Mouse (Mus musculus): Measurements from ENCODE around the gene Eva1c.

Eva1c gene

DNA sequence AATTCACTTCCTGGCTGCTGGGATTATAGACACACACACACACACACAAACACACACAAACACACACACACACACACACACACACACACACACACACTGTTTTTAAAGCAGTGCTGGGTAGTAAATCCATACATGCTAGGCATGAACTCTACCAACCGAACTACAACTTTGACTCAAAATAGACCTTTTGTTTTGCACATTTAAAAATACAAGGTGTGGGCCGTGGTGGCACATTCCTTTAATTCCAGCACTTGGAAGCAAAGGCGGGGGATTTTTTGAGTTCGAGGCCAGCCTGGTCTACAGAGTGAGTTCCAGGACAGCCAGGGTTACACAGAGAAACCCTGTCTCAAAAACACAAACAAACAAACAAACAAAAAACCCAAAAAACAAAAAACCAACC, 2.5 kb upstream of the Eva1c start:
- DNase-seq (ENCODE audit: low read depth, low spot score): peak; percentile 64

GRCm38 (mm10) chr16:90826041-90826440, 478 bp upstream of the Eva1c start:
- DNase-seq (ENCODE audit: low read depth, low spot score): no peak

GRCm38 (mm10) chr16:90827498-90827897, 979 bp downstream of the Eva1c start:
- DNase-seq (ENCODE audit: low read depth, low spot score): no peak

DNA sequence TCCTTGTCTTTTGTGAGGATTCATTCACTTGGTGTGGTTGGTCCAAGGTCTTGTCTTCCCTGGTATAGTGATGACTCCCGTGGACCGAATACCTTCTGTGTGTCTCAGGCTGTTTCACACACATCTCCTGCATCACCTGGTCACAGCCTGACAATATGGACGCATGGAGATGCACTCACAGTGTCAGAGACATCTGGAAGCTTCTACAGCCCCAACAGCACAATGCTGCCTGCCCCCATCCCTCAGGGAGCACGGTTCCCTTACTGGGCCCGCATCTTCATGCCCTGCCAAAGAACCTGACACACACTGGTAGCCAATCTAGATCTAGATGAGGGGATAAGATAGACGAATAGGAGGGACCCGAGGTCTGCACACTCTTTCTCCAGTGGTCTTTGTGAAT, 2.6 kb downstream of the Eva1c start:
- DNase-seq (ENCODE audit: low read depth, low spot score): no peak

DNA sequence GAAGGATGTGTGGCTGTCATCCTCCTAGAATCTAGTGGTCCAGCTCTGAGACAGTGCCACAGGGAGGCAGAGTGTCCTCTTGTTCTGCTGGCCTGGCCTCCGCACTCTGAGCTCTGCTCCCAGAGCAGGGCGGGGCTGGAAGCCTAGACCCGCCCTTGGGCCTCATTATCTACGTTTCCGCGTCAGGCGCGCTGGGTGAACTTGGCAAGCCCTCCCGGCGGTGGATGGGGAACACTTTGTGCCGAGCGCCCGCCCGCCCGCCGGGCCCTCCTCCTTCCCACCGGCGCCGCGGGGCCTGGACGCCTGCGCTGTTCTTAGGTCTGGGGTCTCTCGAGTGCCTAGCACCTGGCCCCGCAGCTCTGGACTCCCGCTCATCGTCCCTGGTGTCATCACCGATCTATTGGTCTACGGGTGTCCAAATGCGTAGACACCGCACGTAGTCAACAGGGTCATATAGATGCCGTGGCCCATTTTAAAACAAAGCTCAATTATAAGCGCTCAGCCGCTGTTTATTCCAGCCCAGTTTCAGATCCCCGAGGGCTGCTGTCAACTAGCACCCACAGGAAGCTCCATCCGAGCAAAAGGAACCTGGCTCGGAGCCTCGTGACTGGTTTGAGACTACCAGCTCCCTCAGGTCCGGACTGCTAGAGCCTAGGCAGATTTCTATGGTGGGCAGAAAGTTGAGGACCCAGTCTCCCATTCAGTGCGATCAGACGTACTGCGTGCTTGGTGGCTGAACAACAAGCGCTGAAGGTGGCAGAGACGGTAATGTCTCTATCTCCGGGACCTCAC, 3.6 kb downstream of the Eva1c start:
- peak; percentile 79 for DNase-seq (ENCODE audit: low read depth, low spot score)

DNA sequence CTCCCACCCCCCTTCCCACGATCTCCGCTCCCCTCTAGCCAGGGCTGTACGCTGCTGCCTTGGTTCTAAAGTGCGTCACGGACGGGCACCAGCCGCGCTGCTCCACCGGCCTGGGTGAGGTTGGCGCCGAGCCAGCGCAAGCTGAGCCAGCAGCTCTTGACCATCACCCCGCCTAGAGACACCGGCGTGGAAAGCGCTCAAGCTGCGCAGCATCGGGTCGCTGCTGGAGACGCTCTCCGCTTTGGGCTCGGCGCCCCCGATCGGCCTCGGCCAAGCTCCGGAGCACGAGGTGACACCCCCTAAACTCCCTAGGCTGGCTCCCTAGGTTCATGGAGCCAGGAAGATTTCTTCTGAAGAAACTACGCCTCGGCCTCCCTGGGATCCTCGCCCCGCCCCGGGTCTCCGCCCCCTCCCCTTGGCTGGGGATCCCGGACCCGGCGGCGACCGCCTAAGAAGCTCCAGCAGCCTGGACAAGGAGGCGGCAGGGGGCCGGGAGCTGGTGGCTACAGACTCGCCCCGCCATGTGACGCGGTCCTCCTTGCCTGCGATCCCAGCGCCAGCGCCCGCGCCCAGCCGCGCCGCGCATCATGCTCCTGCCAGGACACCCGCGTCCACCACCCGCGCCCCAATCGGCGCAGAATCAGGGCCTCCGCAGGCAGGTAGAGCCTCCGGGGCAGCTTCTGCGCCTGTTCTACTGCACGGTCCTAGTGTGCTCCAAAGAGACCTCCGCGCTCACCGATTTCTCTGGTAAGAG, 4.3 kb downstream of the Eva1c start:
- peak; percentile 90 for DNase-seq (ENCODE audit: low read depth, low spot score)

DNA sequence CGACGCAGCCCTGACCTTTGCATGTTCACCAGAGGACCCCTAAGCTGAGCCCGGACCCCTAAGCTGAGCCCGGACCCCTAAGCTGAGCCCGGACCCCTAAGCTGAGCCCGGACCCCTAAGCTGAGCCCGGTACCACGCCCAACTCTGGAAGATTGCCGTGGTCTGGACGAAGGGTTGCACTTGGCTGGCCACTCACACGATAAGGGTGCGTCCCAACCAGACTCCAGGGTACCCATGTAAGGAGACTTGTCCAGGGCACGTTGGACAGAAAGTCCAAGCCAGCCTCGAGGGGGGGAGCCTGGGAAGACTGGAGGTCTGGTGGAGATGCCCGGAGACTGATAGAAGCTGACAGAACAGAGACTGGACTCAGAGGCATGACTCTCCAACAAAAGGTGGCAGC, 5.2 kb downstream of the Eva1c start:
- DNase-seq (ENCODE audit: low read depth, low spot score): no peak

DNA sequence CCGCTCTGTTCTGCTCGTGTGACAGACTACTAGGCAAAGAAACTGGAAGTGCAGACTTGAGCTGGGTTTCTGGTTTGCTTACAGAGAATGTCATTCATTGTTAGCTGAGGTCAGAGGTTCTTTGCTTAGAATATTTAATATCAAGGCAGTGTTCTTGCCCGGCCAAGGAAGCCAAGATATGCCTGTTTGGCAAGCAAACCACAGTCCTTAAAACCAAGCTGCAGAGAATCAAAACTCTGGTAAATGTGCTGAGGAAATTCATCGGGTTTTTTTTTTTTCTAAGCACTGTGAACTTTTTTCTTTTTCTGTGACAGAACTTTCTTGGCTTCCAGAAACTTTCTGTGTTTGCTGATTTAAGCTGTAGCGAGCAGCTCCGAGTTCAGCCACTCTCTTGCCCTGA, 6.0 kb downstream of the Eva1c start:
- DNase-seq (ENCODE audit: low read depth, low spot score): no peak

DNA sequence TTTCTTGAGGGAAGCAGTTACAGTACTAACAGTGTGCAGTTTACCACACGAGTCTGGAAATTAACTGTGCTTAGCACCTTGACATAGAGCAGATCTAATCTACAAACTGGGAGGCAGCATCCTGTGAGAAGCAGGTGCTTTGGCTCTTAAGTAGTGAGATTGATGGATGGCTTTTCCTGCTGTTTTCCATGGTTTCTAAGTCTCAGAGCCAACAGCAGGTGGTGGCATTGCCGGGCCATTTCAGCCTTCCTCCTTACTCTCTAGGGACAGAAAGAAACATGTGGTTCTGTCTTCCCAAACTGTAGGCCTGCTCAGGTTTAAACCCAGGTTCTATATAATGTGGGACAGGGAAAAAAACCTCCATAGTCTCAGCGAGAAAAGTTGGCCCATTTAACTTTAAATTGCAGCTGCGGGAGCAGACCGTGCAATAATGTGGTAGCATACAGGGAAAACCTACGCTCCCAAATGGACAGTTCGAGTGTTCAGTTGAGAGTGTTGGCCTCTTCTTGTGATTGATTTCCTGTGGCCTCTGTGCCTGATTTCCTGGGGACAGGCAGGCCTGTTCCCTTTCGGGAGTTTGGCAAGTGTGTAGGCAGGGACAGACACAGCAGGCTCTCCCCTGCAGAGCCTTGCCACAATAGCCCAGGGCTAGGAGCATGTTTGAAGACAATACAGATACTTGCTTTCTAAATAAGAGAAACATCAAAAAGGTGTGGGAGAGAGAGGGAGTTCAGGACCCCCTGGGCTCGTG, 6.7 kb downstream of the Eva1c start:
- DNase-seq (ENCODE audit: low read depth, low spot score): no peak

- no peak for DNase-seq (ENCODE audit: low read depth, low spot score)
Measured at GRCm38 (mm10) chr16:90837431-90837830, 10.9 kb downstream of the Eva1c start.

- no peak for DNase-seq (ENCODE audit: low read depth, low spot score)
Measured at GRCm38 (mm10) chr16:90842164-90842563, 15.6 kb downstream of the Eva1c start.

GRCm38 (mm10) chr16:90845038-90845437, 18.5 kb downstream of the Eva1c start:
- DNase-seq (ENCODE audit: low read depth, low spot score): no peak

- DNase-seq (ENCODE audit: low read depth, low spot score): no peak
Measured at GRCm38 (mm10) chr16:90845591-90845990, 19.1 kb downstream of the Eva1c start.

- peak; percentile 32 for DNase-seq (ENCODE audit: low read depth, low spot score)
Measured at GRCm38 (mm10) chr16:90848697-90849096, 22.2 kb downstream of the Eva1c start.

DNA sequence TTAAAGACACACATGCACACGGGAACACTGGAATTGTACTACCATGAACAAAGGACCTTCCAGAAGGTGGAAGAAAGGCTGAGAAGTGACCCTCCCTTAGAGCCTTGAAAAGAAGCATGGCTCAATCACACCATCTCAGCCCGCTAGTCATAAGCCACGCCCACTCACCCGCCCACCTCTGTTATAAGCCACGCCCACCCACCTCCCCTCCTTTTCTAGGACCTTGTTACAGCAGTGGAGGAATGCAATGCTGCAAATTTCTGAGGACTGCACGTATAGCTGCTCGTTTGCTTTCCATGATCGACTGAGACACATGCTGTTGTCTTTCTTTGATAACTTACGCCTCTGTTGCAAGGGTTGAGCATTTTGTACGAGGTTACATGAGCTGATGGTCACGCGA, 22.7 kb downstream of the Eva1c start:
- DNase-seq (ENCODE audit: low read depth, low spot score): peak; percentile 94

DNA sequence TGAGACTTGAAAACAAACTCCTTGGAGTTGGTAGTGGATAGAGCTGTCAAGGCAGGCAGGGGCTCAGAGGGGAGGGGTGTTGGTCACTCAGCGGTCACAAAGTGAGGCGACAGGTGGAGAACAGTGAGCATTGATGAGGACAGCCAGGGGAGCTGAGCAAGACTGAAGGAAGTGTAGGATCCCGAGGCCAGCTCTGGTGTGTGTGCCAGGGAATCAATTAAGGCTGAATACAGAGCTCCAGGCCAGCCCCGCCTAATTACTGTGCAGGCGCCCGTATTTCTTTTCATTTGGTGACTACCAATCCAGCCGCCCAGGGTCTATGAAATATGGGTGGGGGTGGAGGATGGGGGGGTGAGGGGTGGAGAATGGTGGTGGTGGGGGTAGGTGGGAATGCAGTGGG, 24.4 kb downstream of the Eva1c start:
- DNase-seq (ENCODE audit: low read depth, low spot score): no peak

DNA sequence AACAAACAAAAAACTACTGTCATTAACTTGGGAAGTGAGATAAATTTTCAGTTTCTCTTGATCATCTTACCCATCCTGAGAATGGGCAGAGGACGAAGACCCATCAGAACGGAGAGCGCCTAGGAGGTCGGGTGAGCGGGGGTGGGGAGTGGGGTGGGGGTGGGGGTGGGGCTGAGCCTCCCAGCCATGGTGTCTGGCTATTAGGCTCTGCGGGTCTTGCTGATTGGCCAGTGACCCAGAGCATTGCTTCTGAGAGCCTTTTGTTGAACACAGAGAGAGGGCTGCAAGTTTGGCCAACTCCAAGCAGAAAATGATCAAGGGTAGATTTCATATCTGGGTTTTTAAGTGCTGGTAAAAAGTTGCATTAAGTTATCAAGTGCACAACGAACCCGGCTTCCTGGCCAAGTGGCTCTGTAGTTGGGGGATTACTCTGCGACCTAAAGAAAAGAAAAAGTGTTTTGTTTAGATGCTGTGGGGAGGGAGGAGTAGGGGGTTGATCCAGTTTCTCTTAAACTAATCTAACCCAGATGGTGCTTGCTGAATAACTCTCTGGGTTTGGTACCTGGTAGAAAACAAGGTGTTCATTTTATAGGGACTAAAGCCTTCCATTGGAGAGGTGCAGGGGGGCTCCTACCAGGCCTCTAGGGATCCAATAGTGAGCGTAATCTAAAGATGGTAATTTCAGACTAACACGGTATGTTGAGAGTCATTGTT, 25.3 kb downstream of the Eva1c start:
- DNase-seq (ENCODE audit: low read depth, low spot score): no peak

DNA sequence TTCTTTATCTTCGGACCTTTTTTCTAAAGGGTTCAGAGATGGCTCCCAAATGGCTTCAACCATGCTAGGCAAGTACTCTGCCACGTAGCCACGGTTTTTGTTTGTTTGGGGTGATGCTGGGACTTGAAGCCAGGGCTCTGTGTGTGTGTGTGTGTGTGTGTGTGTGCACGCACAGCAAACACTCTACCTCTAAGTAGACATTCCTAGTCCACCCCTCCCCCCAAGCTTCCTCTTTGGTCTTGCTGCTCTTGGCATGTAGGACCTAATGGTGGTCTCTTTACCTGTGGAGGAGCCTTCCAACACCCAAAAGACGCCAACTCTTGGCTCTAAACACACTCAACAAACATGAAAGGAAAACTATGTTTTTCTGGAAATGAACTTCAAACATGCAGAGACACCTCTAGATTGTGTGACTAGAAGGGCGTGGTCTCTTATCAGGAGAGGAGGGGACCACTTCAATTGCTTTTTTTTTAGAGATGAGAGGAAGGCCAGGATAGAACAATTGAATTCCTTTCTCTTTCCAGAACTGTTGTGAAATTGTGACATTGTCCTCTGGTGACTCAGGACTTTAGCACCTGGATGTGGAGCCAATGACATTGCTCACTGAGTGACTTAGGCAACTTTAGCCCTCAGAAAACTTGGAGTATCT, 30.2 kb downstream of the Eva1c start:
- DNase-seq (ENCODE audit: low read depth, low spot score): no peak

GRCm38 (mm10) chr16:90858206-90858605, 31.7 kb downstream of the Eva1c start:
- DNase-seq (ENCODE audit: low read depth, low spot score): no peak

DNA sequence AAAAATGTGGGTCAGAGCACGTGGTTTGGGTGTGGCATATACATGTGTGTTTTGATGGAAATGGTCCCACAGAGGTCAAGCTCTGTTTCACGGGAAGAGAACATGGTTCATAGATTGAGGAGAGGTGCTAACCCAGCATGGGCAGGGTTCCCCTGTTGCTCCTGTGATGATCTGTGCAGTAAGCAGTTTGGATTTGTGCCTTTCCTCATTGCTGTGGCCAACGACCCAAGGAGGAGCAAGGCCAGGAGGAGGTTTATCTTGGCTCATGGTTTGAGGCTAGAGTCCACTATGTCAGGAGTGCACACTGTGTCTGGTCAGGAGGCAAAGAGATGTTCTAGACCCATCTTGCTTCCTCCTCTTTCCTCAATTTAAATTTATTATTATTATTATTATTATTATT, 36.5 kb downstream of the Eva1c start:
- no peak for DNase-seq (ENCODE audit: low read depth, low spot score)

DNA sequence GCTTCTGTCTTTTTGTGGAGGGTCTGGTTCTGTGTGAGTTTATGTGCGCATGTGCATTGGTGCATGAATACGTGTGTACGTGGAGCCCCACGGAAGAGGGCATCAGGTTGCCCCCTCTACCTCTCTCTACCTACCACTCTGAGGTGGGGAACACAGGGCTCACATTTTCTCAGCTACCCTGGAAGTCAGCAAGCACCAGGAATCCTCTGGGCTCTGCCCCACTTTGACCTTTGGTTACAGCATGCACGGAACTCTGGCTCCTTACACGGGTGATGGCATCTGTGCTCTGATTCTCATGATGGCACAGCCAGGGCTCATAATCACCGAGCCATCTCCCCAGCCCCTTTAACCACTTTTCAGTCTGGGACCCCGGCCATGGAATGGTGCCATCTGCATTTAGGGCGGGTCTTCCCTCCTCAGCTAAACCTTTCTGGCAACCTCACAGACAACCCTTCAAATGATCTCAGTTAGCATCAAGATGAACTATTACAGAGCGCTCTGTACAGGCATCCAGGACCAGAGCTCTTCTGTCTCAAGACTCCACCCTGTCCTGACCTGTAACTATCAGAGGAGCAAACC, 37.0 kb downstream of the Eva1c start:
- no peak for DNase-seq (ENCODE audit: low read depth, low spot score)
